Mouse (Mus musculus) MN1 (cell line): Measurements from ENCODE around the gene Shbg.
A peak's percentile ranks its signal among the peaks of the same experiment; 100 is the strongest.
"Not testable (repeated sequence)": the region's sequence is repeated elsewhere in the genome, so short reads cannot be mapped to it uniquely, and the experiment has no call there.

Source experiments
- DNase-seq: peaks from one replicate; pipeline ENCODE4 v3.0.0-alpha.2; 2016; ENCODE audit warnings: low spot score

The Shbg gene

GRCm38 (mm10) chr11:69632284-69633089, 14.8 kb upstream of the Shbg start, which contains the start of gene Fxr2:
TSS of gene Fxr2 (plus strand) at chr11:69632990.
- peak; percentile 98 for DNase-seq

- peak; percentile 28 for DNase-seq
These were observed 12.1 kb upstream of the Shbg start for GRCm38 (mm10) chr11:69629802-69630201.

- DNase-seq = peak; percentile 83
These were observed 10.6 kb upstream of the Shbg start for GRCm38 (mm10) chr11:69628286-69628685.

- DNase-seq = not testable (repeated sequence)
These were observed 6.6 kb upstream of the Shbg start for GRCm38 (mm10) chr11:69624339-69624738.

- no peak for DNase-seq
These were observed 5.3 kb upstream of the Shbg start for GRCm38 (mm10) chr11:69623006-69623405.

- no peak for DNase-seq
These were observed 4.7 kb upstream of the Shbg start for GRCm38 (mm10) chr11:69622406-69622805.

GRCm38 (mm10) chr11:69621571-69622268, 4.0 kb upstream of the Shbg start, which contains the start of gene Sat2:
TSS of gene Sat2 (plus strand) at chr11:69622024.
- peak; percentile 58 for DNase-seq

GRCm38 (mm10) chr11:69620394-69621081, 2.8 kb upstream of the Shbg start:
- DNase-seq = no peak

GRCm38 (mm10) chr11:69616781-69617180, 924 bp downstream of the Shbg start:
- no peak for DNase-seq

- DNase-seq = not testable (repeated sequence)
These were observed 3.5 kb downstream of the Shbg start for GRCm38 (mm10) chr11:69614257-69614588.

- DNase-seq = peak; percentile 83
These were observed 4.0 kb downstream of the Shbg start for GRCm38 (mm10) chr11:69613553-69614256.

GRCm38 (mm10) chr11:69610899-69611298, 6.8 kb downstream of the Shbg start:
- no peak for DNase-seq

- DNase-seq = no peak
These were observed 8.3 kb downstream of the Shbg start for GRCm38 (mm10) chr11:69609416-69609815.

- no peak for DNase-seq
These were observed 9.2 kb downstream of the Shbg start for GRCm38 (mm10) chr11:69608525-69608924.

- no peak for DNase-seq
These were observed 10.9 kb downstream of the Shbg start for GRCm38 (mm10) chr11:69606832-69607231.

GRCm38 (mm10) chr11:69606491-69606795, 11.3 kb downstream of the Shbg start:
- no peak for DNase-seq

- peak; percentile 68 for DNase-seq
These were observed 11.8 kb downstream of the Shbg start, which contains the start of gene Atp1b2 for GRCm38 (mm10) chr11:69605726-69606490. TSS of gene Atp1b2 (minus strand) at chr11:69605942.

- peak; percentile 19 for DNase-seq
These were observed 12.7 kb downstream of the Shbg start for GRCm38 (mm10) chr11:69604795-69605664.

GRCm38 (mm10) chr11:69604347-69604746, 13.4 kb downstream of the Shbg start:
- no peak for DNase-seq

- no peak for DNase-seq
These were observed 14.2 kb downstream of the Shbg start for GRCm38 (mm10) chr11:69603516-69603915.
